Mouse (Mus musculus): ENCODE data around the gene Phkg1. TPM values are rescaled to one million over a fixed set of nuclear protein-coding genes. Genes with fewer than 3 reads are reported as not detected.

Gene Phkg1
- polyA plus RNA-seq, 1 experiment from 2014 or later = 0.15 TPM

- H3K27ac ChIP-seq (ENCODE audit: low read depth, low read length) = no peak overlapping the region
- no peak overlapping the region for H3K4me2 ChIP-seq (replicated peaks; ENCODE audit: low read depth, low read length)
- H3K4me1 ChIP-seq (ENCODE audit: control insufficient read depth, insufficient read depth, low read length) = no peaks in the 10 kb centered on the region
- no peaks in the 10 kb centered on the region; the same call in 1 of the 2 replicates for H3K9me3 ChIP-seq (ENCODE audit: control insufficient read depth, low read length)
- H3K36me3 ChIP-seq (ENCODE audit: control insufficient read depth, insufficient read depth, low read length) = peaks cover 38% of the 10 kb centered on the region
- H3K9ac ChIP-seq (ENCODE audit: low read depth, low read length) = no peak overlapping the region
- ATAC-seq (ENCODE audit: low FRiP score, low TSS enrichment) = 0 out of 2 replicates have a peak, but pooled peaks have one; percentile 15
- no peak overlapping the region for H3K4me3 ChIP-seq (ENCODE audit: low read length)
- WGBS = 65% methylated on average over 3 of the region's 3 CpGs
- no peaks in the 10 kb centered on the region for H3K27me3 ChIP-seq (ENCODE audit: control insufficient read depth, insufficient read depth, low read length)
These were observed 18.5 kb downstream of the Phkg1 start for GRCm38 (mm10) chr5:129879888-129880287.

GRCm38 (mm10) chr5:129878946-129879345 lies 19.4 kb downstream of the Phkg1 start:
- no peak overlapping the region for H3K4me3 ChIP-seq (ENCODE audit: low read length)
- ATAC-seq (ENCODE audit: low FRiP score, low TSS enrichment) = 0 out of 2 replicates have a peak, but pooled peaks have one; percentile 32
- H3K27me3 ChIP-seq (ENCODE audit: control insufficient read depth, insufficient read depth, low read length) = no peaks in the 10 kb centered on the region
- 60% methylated on average over 2 of the region's 2 CpGs for WGBS
- H3K9ac ChIP-seq (ENCODE audit: low read depth, low read length) = no peak overlapping the region
- no peaks in the 10 kb centered on the region; the same call in 1 of the 2 replicates for H3K9me3 ChIP-seq (ENCODE audit: control insufficient read depth, low read length)
- no peak overlapping the region for H3K27ac ChIP-seq (ENCODE audit: low read depth, low read length)
- peaks cover 30% of the 10 kb centered on the region for H3K36me3 ChIP-seq (ENCODE audit: control insufficient read depth, insufficient read depth, low read length)
- H3K4me1 ChIP-seq (ENCODE audit: control insufficient read depth, insufficient read depth, low read length) = no peaks in the 10 kb centered on the region
- H3K4me2 ChIP-seq (replicated peaks; ENCODE audit: low read depth, low read length) = no peak overlapping the region

DNA sequence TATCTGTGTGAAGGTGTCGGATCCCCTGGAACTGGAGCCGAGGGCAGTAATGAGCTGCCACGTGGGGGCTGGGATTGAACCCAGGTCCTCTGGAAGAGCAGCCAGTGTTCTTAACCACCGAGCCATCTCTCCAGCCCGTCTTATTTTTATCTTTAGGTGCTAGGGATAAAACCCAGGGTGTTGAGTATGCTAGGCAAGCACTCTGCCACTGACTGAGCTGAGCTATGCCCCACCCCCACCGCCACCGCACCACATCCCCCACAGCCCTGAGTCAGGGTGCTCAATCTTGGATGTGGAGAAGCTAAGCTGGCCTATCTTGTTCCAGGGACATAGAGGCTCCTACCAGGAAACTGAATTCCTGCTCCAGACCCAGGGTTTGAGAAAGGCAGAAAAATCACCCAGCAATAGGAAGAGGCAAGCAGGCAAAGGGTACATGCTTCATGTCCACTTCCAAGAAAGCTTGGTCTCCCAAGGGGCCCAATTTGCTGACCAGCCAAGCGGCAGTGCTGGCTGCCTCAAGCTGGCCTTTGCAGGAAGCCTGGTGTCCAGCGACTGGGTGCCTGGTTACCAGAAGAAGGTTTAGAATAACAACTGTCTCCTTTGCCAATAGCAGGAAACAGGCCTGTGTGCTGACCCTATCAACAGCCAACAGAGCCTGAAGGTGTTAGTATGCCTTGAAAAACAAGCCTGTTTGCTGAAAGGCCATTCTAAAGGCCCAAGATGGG lies 20.5 kb downstream of the Phkg1 start:
- H3K4me1 ChIP-seq (ENCODE audit: control insufficient read depth, insufficient read depth, low read length) = no peaks in the 10 kb centered on the region
- peaks cover 23% of the 10 kb centered on the region for H3K36me3 ChIP-seq (ENCODE audit: control insufficient read depth, insufficient read depth, low read length)
- no peaks in the 10 kb centered on the region for H3K27me3 ChIP-seq (ENCODE audit: control insufficient read depth, insufficient read depth, low read length)
- 71% methylated on average over 9 of the region's 9 CpGs for WGBS
- no peak overlapping the region for H3K4me2 ChIP-seq (replicated peaks; ENCODE audit: low read depth, low read length)
- ATAC-seq (ENCODE audit: low FRiP score, low TSS enrichment) = no peak
- no peak overlapping the region for H3K9ac ChIP-seq (ENCODE audit: low read depth, low read length)
- no peaks in the 10 kb centered on the region; the same call in 1 of the 2 replicates for H3K9me3 ChIP-seq (ENCODE audit: control insufficient read depth, low read length)
- H3K4me3 ChIP-seq (ENCODE audit: low read length) = no peak overlapping the region
- H3K27ac ChIP-seq (ENCODE audit: low read depth, low read length) = no peak overlapping the region

- Histone ChIP-seq H3K36me3 (ENCODE audit: control insufficient read depth, insufficient read depth, low read length) (no peaks in the 10 kb centered on the region; the same call in 1 of the 2 replicates), H3K9ac (ENCODE audit: low read depth, low read length) (no peak overlapping the region), H3K9me3 (ENCODE audit: control insufficient read depth, low read length) (no peaks in the 10 kb centered on the region; the same call in 1 of the 2 replicates), H3K27ac (ENCODE audit: low read depth, low read length) (no peak overlapping the region), H3K27me3 (ENCODE audit: control insufficient read depth, insufficient read depth, low read length) (no peaks in the 10 kb centered on the region), H3K4me1 (ENCODE audit: control insufficient read depth, insufficient read depth, low read length) (no peaks in the 10 kb centered on the region), H3K4me2 (replicated peaks; ENCODE audit: low read depth, low read length) (no peak overlapping the region), H3K4me3 (ENCODE audit: low read length) (no peak overlapping the region)
- no peak for ATAC-seq (ENCODE audit: low FRiP score, low TSS enrichment)
- WGBS = 85% methylated on average over 11 of the region's 11 CpGs
These were observed 23.3 kb downstream of the Phkg1 start for GRCm38 (mm10) chr5:129875098-129875497.

GRCm38 (mm10) chr5:129873942-129874341 lies 24.4 kb downstream of the Phkg1 start:
- Histone ChIP-seq H3K36me3 (ENCODE audit: control insufficient read depth, insufficient read depth, low read length) (no peaks in the 10 kb centered on the region; the same call in 1 of the 2 replicates), H3K9ac (ENCODE audit: low read depth, low read length) (no peak overlapping the region), H3K4me2 (replicated peaks; ENCODE audit: low read depth, low read length) (no peak overlapping the region), H3K4me3 (ENCODE audit: low read length) (no peak overlapping the region), H3K9me3 (ENCODE audit: control insufficient read depth, low read length) (no peaks in the 10 kb centered on the region; the same call in 1 of the 2 replicates), H3K4me1 (ENCODE audit: control insufficient read depth, insufficient read depth, low read length) (no peaks in the 10 kb centered on the region), H3K27me3 (ENCODE audit: control insufficient read depth, insufficient read depth, low read length) (no peaks in the 10 kb centered on the region), H3K27ac (ENCODE audit: low read depth, low read length) (no peak overlapping the region)
- no peak for ATAC-seq (ENCODE audit: low FRiP score, low TSS enrichment)
- WGBS = 85% methylated on average over 12 of the region's 12 CpGs

DNA sequence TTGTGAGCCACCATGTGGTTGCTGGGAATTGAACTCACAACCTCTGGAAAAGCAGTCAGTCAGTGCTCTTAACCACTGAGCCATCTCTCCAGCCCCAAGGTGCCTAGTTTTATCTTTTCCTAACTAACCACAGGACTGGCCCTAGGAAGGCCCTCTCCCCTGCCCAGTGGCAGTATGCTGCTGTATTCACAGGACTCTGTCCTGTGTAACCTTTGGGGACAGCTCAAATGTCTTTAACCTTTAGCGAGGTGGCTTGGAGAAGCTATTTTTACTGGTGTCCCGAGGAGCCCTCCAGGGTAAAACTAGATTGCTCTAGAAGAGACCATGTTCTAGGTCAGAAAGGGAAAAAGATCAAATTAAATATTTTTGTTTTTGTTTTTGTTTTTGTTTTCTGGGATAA lies 27.1 kb downstream of the Phkg1 start:
- Histone ChIP-seq H3K4me1 (ENCODE audit: control insufficient read depth, insufficient read depth, low read length) (no peaks in the 10 kb centered on the region), H3K27me3 (ENCODE audit: control insufficient read depth, insufficient read depth, low read length) (no peaks in the 10 kb centered on the region), H3K4me3 (ENCODE audit: low read length) (no peak overlapping the region), H3K9ac (ENCODE audit: low read depth, low read length) (no peak overlapping the region), H3K27ac (ENCODE audit: low read depth, low read length) (no peak overlapping the region), H3K36me3 (ENCODE audit: control insufficient read depth, insufficient read depth, low read length) (no peaks in the 10 kb centered on the region), H3K9me3 (ENCODE audit: control insufficient read depth, low read length) (no peaks in the 10 kb centered on the region), H3K4me2 (replicated peaks; ENCODE audit: low read depth, low read length) (no peak overlapping the region)
- ATAC-seq (ENCODE audit: low FRiP score, low TSS enrichment) = no peak
- WGBS = 86% methylated on average over 2 of the region's 2 CpGs

GRCm38 (mm10) chr5:129869238-129869995 lies 28.9 kb downstream of the Phkg1 start:
- 89% methylated on average over 19 of the region's 19 CpGs for WGBS
- Histone ChIP-seq H3K4me1 (ENCODE audit: control insufficient read depth, insufficient read depth, low read length) (no peaks in the 10 kb centered on the region; the same call in 1 of the 2 replicates), H3K4me3 (ENCODE audit: low read length) (no peak overlapping the region), H3K27me3 (ENCODE audit: control insufficient read depth, insufficient read depth, low read length) (no peaks in the 10 kb centered on the region), H3K27ac (ENCODE audit: low read depth, low read length) (no peak overlapping the region), H3K9me3 (ENCODE audit: control insufficient read depth, low read length) (no peaks in the 10 kb centered on the region), H3K4me2 (replicated peaks; ENCODE audit: low read depth, low read length) (no peak overlapping the region), H3K9ac (ENCODE audit: low read depth, low read length) (no peak overlapping the region), H3K36me3 (ENCODE audit: control insufficient read depth, insufficient read depth, low read length) (no peaks in the 10 kb centered on the region)
- ATAC-seq (ENCODE audit: low FRiP score, low TSS enrichment) = no peak

DNA sequence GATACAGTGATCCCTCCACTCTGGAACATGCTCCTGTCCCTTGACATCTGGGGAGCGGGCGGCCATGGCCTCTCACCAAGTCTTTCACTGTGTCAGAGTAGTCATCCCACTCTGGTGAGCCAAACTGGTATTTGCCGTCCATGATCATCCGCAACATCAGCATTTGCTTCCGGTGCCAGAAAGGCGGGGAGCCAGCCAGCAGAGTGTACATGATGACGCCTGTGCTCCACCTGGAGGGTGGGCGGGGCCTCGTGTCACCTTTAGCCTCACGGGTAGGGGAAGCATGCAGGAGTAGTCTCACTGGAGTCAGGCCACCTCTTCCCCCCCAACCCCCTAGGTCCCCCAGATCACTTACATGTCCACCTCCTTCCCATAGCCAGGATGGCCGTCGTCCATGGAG lies 32.5 kb downstream of the Phkg1 start:
- no peak overlapping the region for H3K27ac ChIP-seq (ENCODE audit: low read depth, low read length)
- H3K4me3 ChIP-seq (ENCODE audit: low read length) = no peak overlapping the region
- no peak overlapping the region for H3K9ac ChIP-seq (ENCODE audit: low read depth, low read length)
- no peak for ATAC-seq (ENCODE audit: low FRiP score, low TSS enrichment)
- WGBS = 83% methylated on average over 12 of the region's 12 CpGs
- peaks cover 3% of the 10 kb centered on the region; the same call in 1 of the 2 replicates for H3K36me3 ChIP-seq (ENCODE audit: control insufficient read depth, insufficient read depth, low read length)
- no peak overlapping the region for H3K4me2 ChIP-seq (replicated peaks; ENCODE audit: low read depth, low read length)
- no peaks in the 10 kb centered on the region; the same call in 1 of the 2 replicates for H3K9me3 ChIP-seq (ENCODE audit: control insufficient read depth, low read length)
- H3K4me1 ChIP-seq (ENCODE audit: control insufficient read depth, insufficient read depth, low read length) = no peaks in the 10 kb centered on the region; the same call in 1 of the 2 replicates
- H3K27me3 ChIP-seq (ENCODE audit: control insufficient read depth, insufficient read depth, low read length) = no peaks in the 10 kb centered on the region

- no peak overlapping the region for H3K9ac ChIP-seq (ENCODE audit: low read depth, low read length)
- no peaks in the 10 kb centered on the region for H3K27me3 ChIP-seq (ENCODE audit: control insufficient read depth, insufficient read depth, low read length)
- no peaks in the 10 kb centered on the region; the same call in 1 of the 2 replicates for H3K9me3 ChIP-seq (ENCODE audit: control insufficient read depth, low read length)
- no peak overlapping the region for H3K27ac ChIP-seq (ENCODE audit: low read depth, low read length)
- H3K4me2 ChIP-seq (replicated peaks; ENCODE audit: low read depth, low read length) = peak overlapping the region; percentile 6; the same call in 1 of the 2 replicates
- H3K4me3 ChIP-seq (ENCODE audit: low read length) = no peak overlapping the region
- 9% methylated on average over 18 of the region's 18 CpGs for WGBS
- H3K36me3 ChIP-seq (ENCODE audit: control insufficient read depth, insufficient read depth, low read length) = peaks cover 12% of the 10 kb centered on the region; the same call in 1 of the 2 replicates
- no peak for ATAC-seq (ENCODE audit: low FRiP score, low TSS enrichment)
- no peaks in the 10 kb centered on the region; the same call in 1 of the 2 replicates for H3K4me1 ChIP-seq (ENCODE audit: control insufficient read depth, insufficient read depth, low read length)
These were observed 33.9 kb downstream of the Phkg1 start for GRCm38 (mm10) chr5:129864467-129864866.

Data from kidney, embryonic 14.5 days (tissue).